Mouse (Mus musculus) adrenal gland, postnatal 4 days (tissue): ENCODE results near the gene Ropn1. TPM values are rescaled to one million over a fixed set of nuclear protein-coding genes. Genes with fewer than 3 reads are reported as not detected.
"Not testable (repeated sequence)": the region's sequence is repeated elsewhere in the genome, so short reads cannot be mapped to it uniquely, and the experiment has no call there.

Experiments
- DNase-seq, 2 experiments: peaks; one replicate each; pipeline ENCODE4 v3.0.0; 2021 to 2022; ENCODE audit warnings: low spot score in 2 of 2, mixed read lengths in 2 of 2
- total RNA-seq, 2 experiments: library from RNA; stranded (reverse); gene quantifications; 2 replicates each; pipeline ENCODE4 v1.2.3; 2021

Gene Ropn1
- total RNA-seq, 2 experiments from 2014 or later = not detected

GRCm38 (mm10) chr16:34690334-34691144, 40.8 kb downstream of the Ropn1 start, which contains the start of gene Ccdc14:
Gene Ccdc14, plus strand, starts transcription at chr16:34690616.
- DNase-seq = peak; percentile 47 to 81

- DNase-seq = no peak
These were observed 41.4 kb downstream of the Ropn1 start for GRCm38 (mm10) chr16:34691156-34691555.

- no peak for DNase-seq
These were observed 44.8 kb downstream of the Ropn1 start for GRCm38 (mm10) chr16:34694477-34694876.

- not testable (repeated sequence) for DNase-seq
These were observed 49.0 kb downstream of the Ropn1 start for GRCm38 (mm10) chr16:34698721-34699120.

- DNase-seq = peak; percentile 22 to 54
These were observed 50.6 kb downstream of the Ropn1 start for GRCm38 (mm10) chr16:34700165-34700827.

- no peak for DNase-seq
These were observed 51.1 kb downstream of the Ropn1 start for GRCm38 (mm10) chr16:34700828-34701216.

GRCm38 (mm10) chr16:34706019-34706418, 56.3 kb downstream of the Ropn1 start:
- no peak for DNase-seq

- DNase-seq = no peak
These were observed 56.8 kb downstream of the Ropn1 start for GRCm38 (mm10) chr16:34706487-34706946.

GRCm38 (mm10) chr16:34711481-34711880, 61.8 kb downstream of the Ropn1 start:
- no peak for DNase-seq

GRCm38 (mm10) chr16:34725156-34725555, 75.4 kb downstream of the Ropn1 start:
- no peak for DNase-seq

Other genes with a start within 250 kb of the Ropn1 start
- 10 to 100 TPM; 23.0 to 24.1 TPM for gene Kalrn, start 76.4 kb upstream of the Ropn1 start, total RNA-seq
- gene Ccdc14, start 40.7 kb downstream of the Ropn1 start, total RNA-seq = 1 to 10 TPM; 8.3 to 9.6 TPM
- gene Mylk, start 95.3 kb downstream of the Ropn1 start, total RNA-seq = 10 to 100 TPM; 50.8 to 66.3 TPM